Mouse (Mus musculus) embryonic facial prominence, embryonic 13.5 days (tissue): Measurements from ENCODE around the gene Msrb3. TPM values are rescaled to one million over a fixed set of nuclear protein-coding genes. Genes with fewer than 3 reads are reported as not detected.

Experiments used
- ATAC-seq: fragments of 200-750 bp; cut with Nextera tagmentation; 2 replicates; pipeline ENCODE4 v1.8.0; 2017; ENCODE audit warnings: low read depth; ENCODE audit not compliant: insufficient number of reproducible peaks, insufficient read depth, low FRiP score, low TSS enrichment
- H3K27ac ChIP-seq: fragments of 300-500 bp; sonication (generic); 2 replicates; pipeline ENCODE4 v1.5.1; 2015; ENCODE audit warnings: moderate library complexity, mild to moderate bottlenecking, inconsistent platforms
- H3K27me3 ChIP-seq: fragments of 300-500 bp; sonication (generic); 2 replicates; pipeline ENCODE4 v1.6.1; 2015; ENCODE audit warnings: mild to moderate bottlenecking, inconsistent platforms
- H3K36me3 ChIP-seq: fragments of 300-500 bp; sonication (generic); 2 replicates; pipeline ENCODE4 v1.6.1; 2015; ENCODE audit warnings: mild to moderate bottlenecking, inconsistent platforms
- H3K4me1 ChIP-seq: fragments of 300-500 bp; sonication (generic); 2 replicates; pipeline ENCODE4 v1.6.1; 2015; ENCODE audit warnings: inconsistent platforms
- H3K4me2 ChIP-seq: fragments of 300-500 bp; sonication (generic); 2 replicates; pipeline ENCODE4 v1.6.1; 2015; ENCODE audit warnings: moderate library complexity, mild to moderate bottlenecking, inconsistent platforms
- H3K4me3 ChIP-seq: fragments of 300-500 bp; sonication (generic); 2 replicates; pipeline ENCODE4 v1.5.1; 2015; ENCODE audit warnings: mild to moderate bottlenecking, inconsistent platforms
- H3K9ac ChIP-seq: fragments of 300-500 bp; sonication (generic); 2 replicates; pipeline ENCODE4 v1.6.1; 2015; ENCODE audit warnings: mild to moderate bottlenecking, inconsistent platforms
- H3K9me3 ChIP-seq: fragments of 300-500 bp; sonication (generic); 2 replicates; pipeline ENCODE4 v1.6.1; 2016; ENCODE audit warnings: inconsistent platforms
- WGBS: fragments of 180-500 bp; shearing (Covaris S2); methylation state at CpG from one replicate; pipeline ENCODE4 v1.1.7; 2015; ENCODE audit warnings: mixed read lengths; 5-methylcytosine and 5-hydroxymethylcytosine counted together
- polyA plus RNA-seq: library from polyadenylated mRNA; unstranded; fragments of >200 nt; fragmentation: Nextera tagmentation; extraction: Ambion mirVana; gene quantifications from 2 replicates; pipeline ENCODE4 v1.2.1, GENCODE M21; 2015

Msrb3 gene
- polyA plus RNA-seq, 1 experiment from 2014 or later, result 8.5 TPM

- Histone ChIP-seq H3K27me3 (no peaks in the 10 kb centered on the region), H3K4me2 (peak overlapping the region; percentile 46)
Measured at GRCm38 (mm10) chr10:120895899-120896289, 3.0 kb downstream of the Msrb3 start.

GRCm38 (mm10) chr10:120894978-120895898, 3.7 kb downstream of the Msrb3 start:
- H3K27me3 ChIP-seq, result no peaks in the 10 kb centered on the region
- peaks cover 9% of the 10 kb centered on the region; the same call in 1 of the 2 replicates for H3K36me3 ChIP-seq
- no peak overlapping the region for H3K9ac ChIP-seq
- no peak overlapping the region for H3K27ac ChIP-seq
- no peaks in the 10 kb centered on the region for H3K9me3 ChIP-seq
- H3K4me3 ChIP-seq, result no peak overlapping the region
- H3K4me2 ChIP-seq, result peak overlapping the region; percentile 46
- WGBS, result 65% methylated on average over 15 of the region's 15 CpGs
- ATAC-seq, result no peak
- H3K4me1 ChIP-seq, result peaks cover 15% of the 10 kb centered on the region

More at GRCm38 (mm10) chr10:120895899-120896289, 3.0 kb downstream of the Msrb3 start:
- 21% methylated on average over 15 of the region's 15 CpGs for WGBS
- no peaks in the 10 kb centered on the region for H3K9me3 ChIP-seq
- H3K9ac ChIP-seq, result no peak overlapping the region
- H3K27ac ChIP-seq, result no peak overlapping the region
- no peak for ATAC-seq
- 0 out of 2 replicates have a peak, but pooled peaks cover 5% of the 10 kb centered on the region for H3K36me3 ChIP-seq
- H3K4me3 ChIP-seq, result 0 out of 2 replicates have a peak overlapping the region, but pooled peaks have one; percentile 3
- peaks cover 15% of the 10 kb centered on the region for H3K4me1 ChIP-seq

DNA sequence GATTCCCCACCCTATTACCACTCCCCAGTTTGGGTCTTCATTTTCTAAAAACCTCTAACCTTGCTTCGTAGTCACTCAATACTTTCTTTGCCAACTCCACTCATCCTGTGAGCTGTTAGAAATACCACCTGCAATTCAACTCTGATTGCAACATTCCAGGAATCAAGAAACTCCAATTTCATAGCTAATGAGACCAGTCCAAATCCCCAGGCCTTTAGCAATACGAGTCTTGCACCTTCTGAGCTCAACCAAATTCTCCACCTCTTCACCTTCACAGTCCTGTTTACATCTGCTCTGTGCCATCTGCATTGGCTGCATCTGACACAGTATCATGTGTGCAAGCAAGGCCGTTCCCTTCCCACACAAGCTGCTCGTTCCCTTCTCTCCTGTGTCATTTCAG, 5.0 kb downstream of the Msrb3 start:
- no peak for ATAC-seq
- Histone ChIP-seq H3K27ac (no peak overlapping the region), H3K9ac (no peak overlapping the region), H3K4me2 (no peak overlapping the region), H3K36me3 (peaks cover 9% of the 10 kb centered on the region; the same call in 1 of the 2 replicates), H3K4me1 (peaks cover 15% of the 10 kb centered on the region), H3K27me3 (no peaks in the 10 kb centered on the region), H3K9me3 (no peaks in the 10 kb centered on the region), H3K4me3 (no peak overlapping the region)
- 71% methylated on average over 4 of the region's 4 CpGs for WGBS

DNA sequence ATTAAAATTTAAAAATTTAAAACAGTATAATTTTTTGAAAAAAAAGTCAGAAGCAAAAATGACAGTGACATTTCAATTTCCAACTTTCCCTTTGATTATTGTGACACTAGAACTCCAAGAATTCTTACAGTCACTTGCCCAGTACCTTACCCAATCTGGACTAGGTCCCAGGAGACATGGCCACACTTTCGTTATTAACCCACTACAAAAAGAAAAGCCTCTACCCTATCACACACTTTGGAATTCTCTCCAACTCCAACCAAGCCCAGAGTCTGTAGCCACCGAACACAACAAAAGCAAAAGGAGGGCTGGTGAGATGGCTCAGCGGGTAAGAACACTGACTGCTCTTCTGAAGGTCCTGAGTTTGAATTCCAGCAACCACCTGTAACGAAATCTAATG, 7.8 kb downstream of the Msrb3 start:
- H3K4me2 ChIP-seq, result no peak overlapping the region
- no peaks in the 10 kb centered on the region for H3K27me3 ChIP-seq
- ATAC-seq, result no peak
- no peak overlapping the region for H3K4me3 ChIP-seq
- no peak overlapping the region for H3K9ac ChIP-seq
- peaks cover 14% of the 10 kb centered on the region for H3K4me1 ChIP-seq
- no peaks in the 10 kb centered on the region for H3K9me3 ChIP-seq
- 94% methylated on average over 4 of the region's 4 CpGs for WGBS
- H3K27ac ChIP-seq, result no peak overlapping the region
- H3K36me3 ChIP-seq, result peaks cover 12% of the 10 kb centered on the region; the same call in 1 of the 2 replicates

DNA sequence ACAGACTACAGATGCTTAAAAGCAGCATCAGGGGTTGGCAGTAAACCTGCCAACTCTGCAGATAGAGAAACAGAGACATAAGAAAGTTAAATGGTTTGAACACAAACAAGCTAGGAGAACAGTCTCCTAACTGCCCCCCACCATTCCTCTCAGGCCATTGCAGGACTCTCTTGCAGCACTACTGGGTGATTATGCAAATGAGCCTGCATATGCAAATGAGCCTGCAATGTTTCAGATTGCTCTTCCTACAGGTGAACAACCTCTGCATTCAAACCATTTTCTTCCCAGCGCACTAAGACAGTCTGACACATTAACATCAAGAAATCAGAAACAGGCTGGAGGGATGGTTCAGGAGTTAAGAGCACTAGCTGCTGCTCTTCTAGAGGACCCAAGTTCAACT, 8.3 kb downstream of the Msrb3 start:
- H3K27me3 ChIP-seq, result no peaks in the 10 kb centered on the region
- H3K4me3 ChIP-seq, result no peak overlapping the region
- ATAC-seq, result no peak
- H3K4me1 ChIP-seq, result peaks cover 9% of the 10 kb centered on the region
- WGBS, result 100% methylated on average over 1 of the region's 1 CpGs
- H3K9ac ChIP-seq, result no peak overlapping the region
- H3K27ac ChIP-seq, result no peak overlapping the region
- H3K4me2 ChIP-seq, result no peak overlapping the region
- no peaks in the 10 kb centered on the region for H3K9me3 ChIP-seq
- peaks cover 12% of the 10 kb centered on the region; the same call in 1 of the 2 replicates for H3K36me3 ChIP-seq

DNA sequence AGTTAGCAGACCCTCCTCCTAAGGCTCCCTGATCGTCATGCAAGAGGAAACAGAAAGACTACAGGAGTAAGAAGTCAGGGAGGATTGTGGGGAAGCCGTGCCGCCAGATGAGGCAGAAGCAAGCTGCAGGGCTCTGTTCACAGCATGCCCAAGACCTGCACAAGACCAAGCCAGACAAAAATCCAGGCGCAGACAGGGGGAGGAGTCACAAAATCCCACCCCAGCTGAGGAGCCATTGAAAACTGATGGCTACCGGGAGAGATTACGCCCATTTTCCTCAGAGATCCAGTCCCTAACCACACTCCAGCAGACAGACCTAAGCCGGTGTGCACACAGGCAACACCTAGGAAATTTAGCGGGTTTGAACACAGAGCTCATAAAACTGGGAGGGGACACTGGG, 10.4 kb downstream of the Msrb3 start:
- Histone ChIP-seq H3K27ac (no peak overlapping the region), H3K4me3 (no peak overlapping the region), H3K9me3 (no peaks in the 10 kb centered on the region), H3K4me1 (peaks cover 3% of the 10 kb centered on the region), H3K36me3 (peaks cover 12% of the 10 kb centered on the region; the same call in 1 of the 2 replicates), H3K27me3 (no peaks in the 10 kb centered on the region), H3K9ac (no peak overlapping the region), H3K4me2 (no peak overlapping the region)
- 94% methylated on average over 8 of the region's 8 CpGs for WGBS
- ATAC-seq, result no peak

GRCm38 (mm10) chr10:120884220-120884619, 14.7 kb downstream of the Msrb3 start:
- Histone ChIP-seq H3K27me3 (no peaks in the 10 kb centered on the region), H3K4me1 (peaks cover 20% of the 10 kb centered on the region), H3K36me3 (peaks cover 3% of the 10 kb centered on the region; the same call in 1 of the 2 replicates), H3K4me2 (no peak overlapping the region), H3K9ac (no peak overlapping the region), H3K4me3 (no peak overlapping the region), H3K9me3 (no peaks in the 10 kb centered on the region), H3K27ac (no peak overlapping the region)
- WGBS, result 87% methylated on average over 14 of the region's 14 CpGs
- ATAC-seq, result no peak

DNA sequence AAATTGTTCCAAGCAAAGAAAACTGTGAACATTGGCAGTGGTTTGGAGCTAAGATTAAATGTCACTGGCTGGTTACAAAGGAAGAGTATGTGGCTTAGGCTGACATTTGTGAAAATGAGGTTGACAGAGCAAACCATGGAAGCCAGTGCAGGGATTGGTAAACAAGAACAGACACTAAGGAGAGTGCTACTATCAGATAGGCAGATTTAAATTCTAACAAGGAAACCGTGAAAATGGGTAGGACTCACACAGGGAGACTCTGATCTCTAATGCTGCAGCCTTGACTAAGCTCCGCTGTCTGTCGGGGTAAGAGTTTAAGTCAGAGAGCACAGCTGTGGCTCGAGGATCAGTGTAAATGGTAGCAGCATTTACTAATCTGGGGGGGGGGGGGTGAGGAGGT, 15.2 kb downstream of the Msrb3 start:
- H3K4me2 ChIP-seq, result peak overlapping the region; percentile 79; the same call in 1 of the 2 replicates
- H3K4me1 ChIP-seq, result peaks cover 20% of the 10 kb centered on the region
- no peaks in the 10 kb centered on the region for H3K9me3 ChIP-seq
- no peak overlapping the region for H3K4me3 ChIP-seq
- H3K27me3 ChIP-seq, result no peaks in the 10 kb centered on the region
- H3K9ac ChIP-seq, result no peak overlapping the region
- H3K27ac ChIP-seq, result peak overlapping the region; percentile 84; the same call in 1 of the 2 replicates
- H3K36me3 ChIP-seq, result peaks cover 3% of the 10 kb centered on the region; the same call in 1 of the 2 replicates
- WGBS, result 53% methylated on average over 4 of the region's 4 CpGs
- no peak for ATAC-seq

- H3K27me3 ChIP-seq, result no peaks in the 10 kb centered on the region
- no peak for ATAC-seq
- H3K9ac ChIP-seq, result peak overlapping the region; percentile 66
- peak overlapping the region; percentile 84 for H3K27ac ChIP-seq
- no peaks in the 10 kb centered on the region for H3K9me3 ChIP-seq
- 4% methylated on average over 7 of the region's 7 CpGs for WGBS
- peaks cover 20% of the 10 kb centered on the region for H3K4me1 ChIP-seq
- H3K4me3 ChIP-seq, result peak overlapping the region; percentile 43
- peak overlapping the region; percentile 79 for H3K4me2 ChIP-seq
- peaks cover under 1% of the 10 kb centered on the region; the same call in 1 of the 2 replicates for H3K36me3 ChIP-seq
Measured at GRCm38 (mm10) chr10:120883069-120883415, 15.9 kb downstream of the Msrb3 start.

- ATAC-seq, result peak; percentile 74; the same call in 1 of the 2 replicates
- H3K4me3 ChIP-seq, result peak overlapping the region; percentile 43
- WGBS, result 7% methylated on average over 17 of the region's 17 CpGs
- no peaks in the 10 kb centered on the region for H3K36me3 ChIP-seq
- H3K9ac ChIP-seq, result peak overlapping the region; percentile 66
- H3K9me3 ChIP-seq, result no peaks in the 10 kb centered on the region
- H3K4me1 ChIP-seq, result peaks cover 20% of the 10 kb centered on the region
- H3K27me3 ChIP-seq, result no peaks in the 10 kb centered on the region
- H3K27ac ChIP-seq, result peak overlapping the region; percentile 84
- H3K4me2 ChIP-seq, result peak overlapping the region; percentile 79
Measured at GRCm38 (mm10) chr10:120882347-120883068, 16.4 kb downstream of the Msrb3 start.

DNA sequence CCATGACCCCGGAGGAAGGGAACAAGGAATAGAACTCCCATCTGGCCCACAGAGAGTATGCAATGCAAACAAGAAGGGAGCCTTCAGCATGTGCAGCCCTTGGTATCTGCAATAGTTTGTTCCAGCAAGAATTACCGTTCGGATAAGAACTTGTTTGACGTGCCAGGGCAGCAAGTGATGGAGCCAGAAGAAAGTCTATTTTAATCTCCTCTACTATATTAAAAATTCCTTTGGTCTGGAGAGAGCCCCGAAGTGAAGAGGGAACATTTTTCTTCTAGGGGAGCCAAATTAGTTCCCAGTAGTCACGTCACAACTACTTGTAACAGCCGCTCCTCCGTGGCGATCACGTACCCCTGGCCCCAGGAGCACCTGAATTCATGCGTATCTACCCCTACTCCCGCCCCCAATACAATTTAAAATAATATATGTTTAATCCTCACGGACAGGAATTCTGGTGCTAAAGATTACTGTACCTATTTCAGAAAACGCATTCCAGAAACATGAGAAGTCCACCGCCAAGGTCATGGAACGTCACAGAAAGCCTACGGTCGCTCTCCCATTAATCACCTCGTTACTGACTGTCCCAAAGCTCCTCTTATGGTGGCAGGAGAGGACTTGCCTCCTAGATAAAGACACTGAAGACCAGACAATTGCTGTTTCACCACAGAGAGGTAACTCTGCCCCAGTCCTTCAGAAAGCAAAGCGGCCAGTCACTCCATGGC, 22.2 kb downstream of the Msrb3 start:
- Histone ChIP-seq H3K4me2 (peak overlapping the region; percentile 42; the same call in 1 of the 2 replicates), H3K4me3 (no peak overlapping the region), H3K27ac (no peak overlapping the region), H3K27me3 (no peaks in the 10 kb centered on the region), H3K9me3 (no peaks in the 10 kb centered on the region), H3K9ac (no peak overlapping the region), H3K36me3 (no peaks in the 10 kb centered on the region), H3K4me1 (peaks cover 43% of the 10 kb centered on the region)
- WGBS, result 56% methylated on average over 20 of the region's 20 CpGs
- no peak for ATAC-seq
